ENCODE assay signal across 8 mouse cellular contexts in the genomic region with DNA sequence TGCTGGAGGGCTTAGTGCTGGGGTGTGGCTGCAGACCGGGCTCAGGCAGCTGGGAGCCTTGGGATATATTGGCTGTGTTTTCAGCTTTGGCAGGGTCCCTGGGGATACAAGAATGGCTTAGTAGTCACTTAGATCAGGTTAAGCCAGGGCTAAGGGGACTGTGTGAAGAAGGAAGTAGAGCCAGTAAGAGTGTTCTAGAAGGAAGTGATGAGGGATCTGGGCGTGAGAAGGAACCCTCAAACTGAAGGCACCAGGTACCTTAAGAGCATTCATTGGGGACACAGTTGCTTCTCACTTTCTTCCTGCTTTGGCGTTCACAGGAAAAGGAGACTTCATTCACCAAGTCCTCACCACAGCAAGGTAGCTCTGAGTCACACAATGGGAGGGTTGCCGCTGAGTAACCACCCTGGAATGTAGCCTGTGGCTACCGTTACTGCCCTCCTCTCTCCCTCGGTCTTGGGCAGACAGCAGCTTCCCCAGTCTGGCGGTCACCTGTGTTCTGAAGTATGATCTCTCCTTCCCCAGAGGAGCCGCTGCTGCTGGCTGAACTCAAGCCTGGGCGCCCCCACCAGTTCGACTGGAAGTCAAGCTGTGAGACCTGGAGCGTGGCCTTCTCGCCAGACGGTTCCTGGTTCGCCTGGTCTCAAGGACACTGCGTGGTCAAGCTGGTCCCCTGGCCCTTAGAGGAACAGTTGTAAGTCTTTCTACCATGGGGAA. TPM values are rescaled to one million over a fixed set of nuclear protein-coding genes. Genes with fewer than 3 reads are reported as not detected.
DNase-seq lines count a peak whose midpoint lies in the region; ATAC-seq lines count a peak whose summit lies in the region.

No protein-coding gene starts in this region.

- peak; percentile 20 for DNase-seq in gastrocnemius, adult 18-20 months (ENCODE audit: low spot score)
- DNase-seq in gastrocnemius, adult 8-10 months (ENCODE audit: low spot score in 2 of 2) = no peak
- DNase-seq in adrenal gland, postnatal 14 days = peak; percentile 75
- DNase-seq in kidney, adult 11 months = peak; percentile 58
- DNase-seq in frontal cortex, postnatal 10 days (ENCODE audit: low spot score in 2 of 2) = no peak
- DNase-seq in left cerebral cortex, adult 11 months (ENCODE audit: low spot score) = no peak
- DNase-seq in thymus, postnatal 4 days = no peak

- ATAC-seq in monocyte, adult 5-6 weeks (replicated peaks; ENCODE audit: insufficient number of reproducible peaks, low FRiP score, low TSS enrichment, poor library complexity, severe bottlenecking) = 0 out of 2 replicates have a peak, but pooled peaks have one; percentile 38

RNA-seq across cellular contexts. Expression of gene Wsb2, which starts 6.1 kb away (rescaled TPM):
- 100 to 1,000 TPM in 1 of 2 experiments, 10 to 100 TPM in 1; 94.9 to 120 TPM for total RNA-seq in gastrocnemius, adult 18-20 months (2021)
- total RNA-seq in gastrocnemius, adult 8-10 months (2022) = 100 to 1,000 TPM in 3 of 4 experiments, 10 to 100 TPM in 1; 94.3 to 146 (median 115) TPM
- total RNA-seq in adrenal gland, postnatal 14 days (2021) = 100 and 103 TPM in 2 replicates
- total RNA-seq in monocyte, adult 5-6 weeks (2017) = 35.9 to 42.1 TPM (median 41.8 TPM) in 3 replicates

RNA-seq across cellular contexts. Expression of gene Rfc5, which starts 25.6 kb away (rescaled TPM):
- 1 to 10 TPM; 1.4 to 1.9 TPM for total RNA-seq in gastrocnemius, adult 18-20 months (2021)
- total RNA-seq in gastrocnemius, adult 8-10 months (2022) = 1 to 10 TPM in 3 of 4 experiments, under 1 TPM in 1; 0.89 to 1.8 (median 1.2) TPM
- total RNA-seq in adrenal gland, postnatal 14 days (2021) = 15.4 and 16.8 TPM in 2 replicates
- total RNA-seq in monocyte, adult 5-6 weeks (2017) = 15.1 to 31.7 TPM (median 16.8 TPM) in 3 replicates

RNA-seq across cellular contexts. Expression of gene Vsig10, which starts 44.3 kb away (rescaled TPM):
- total RNA-seq in gastrocnemius, adult 18-20 months (2021) = 1 to 10 TPM; 5.7 to 6.9 TPM
- total RNA-seq in gastrocnemius, adult 8-10 months (2022) = 1 to 10 TPM; 5.5 to 7.5 (median 6.9) TPM
- total RNA-seq in adrenal gland, postnatal 14 days (2021) = 18.5 and 21.6 TPM in 2 replicates
- total RNA-seq in monocyte, adult 5-6 weeks (2017) = 4.9 to 5.5 TPM (median 5.2 TPM) in 3 replicates

RNA-seq across cellular contexts. Expression of gene Ksr2, which starts 50.6 kb away (rescaled TPM):
- total RNA-seq in gastrocnemius, adult 18-20 months (2021) = under 1 TPM; 0.09 to 0.11 TPM
- total RNA-seq in gastrocnemius, adult 8-10 months (2022) = under 1 TPM; 0.05 to 0.17 (median 0.09) TPM
- total RNA-seq in adrenal gland, postnatal 14 days (2021) = 4.7 and 5.2 TPM in 2 replicates
- 0.19 TPM in 1 of 3 replicates, not detected in the others for total RNA-seq in monocyte, adult 5-6 weeks (2017)

Comparison
In these comparisons a context has a peak if more than half of its experiments do, and no peak if none do; other contexts are left out.
1. DNase-seq: peak in gastrocnemius, adult 18-20 months (single experiment), adrenal gland, postnatal 14 days (single experiment) and kidney, adult 11 months (single experiment); none in gastrocnemius, adult 8-10 months (0 of 2), frontal cortex, postnatal 10 days (0 of 2), left cerebral cortex, adult 11 months (single experiment) and thymus, postnatal 4 days (single experiment).